Mouse (Mus musculus) cerebellum, adult 18-20 months (tissue): ENCODE measurements around the gene Proz.

Experiments used
- DNase-seq, 2 experiments: peaks; one replicate each; pipeline ENCODE4 v3.0.0; 2021

Gene Proz

GRCm38 (mm10) chr8:13107990-13108638 lies 47.4 kb downstream of the Proz start:
- no peak for DNase-seq

GRCm38 (mm10) chr8:13108967-13109366 lies 48.3 kb downstream of the Proz start:
- no peak for DNase-seq

GRCm38 (mm10) chr8:13109416-13109960 lies 48.8 kb downstream of the Proz start:
- DNase-seq: no peak

- no peak for DNase-seq
Measured at GRCm38 (mm10) chr8:13111917-13112316, 51.2 kb downstream of the Proz start.

- no peak for DNase-seq
Measured at GRCm38 (mm10) chr8:13113232-13113631, 52.5 kb downstream of the Proz start.

- no peak for DNase-seq
Measured at GRCm38 (mm10) chr8:13117096-13117495, 56.4 kb downstream of the Proz start.

GRCm38 (mm10) chr8:13118516-13118915 lies 57.8 kb downstream of the Proz start:
- DNase-seq: no peak

GRCm38 (mm10) chr8:13120882-13121665 lies 60.4 kb downstream of the Proz start:
- no peak for DNase-seq

- no peak for DNase-seq
Measured at GRCm38 (mm10) chr8:13122887-13123421, 62.2 kb downstream of the Proz start.

GRCm38 (mm10) chr8:13124897-13125296 lies 64.2 kb downstream of the Proz start:
- no peak for DNase-seq
